Mouse (Mus musculus) megakaryocyte, embryonic 14.5 days (primary cell): ENCODE results near the gene Necap1.

Experiments
- FLI1 ChIP-seq: IDR thresholded peaks from 2 replicates; pipeline ENCODE4 v1.6.1; 2012; ENCODE audit warnings: low read length, inconsistent platforms, mixed read lengths
- GATA1 ChIP-seq: IDR thresholded peaks from 3 replicates; pipeline ENCODE4 v1.6.1; 2012; ENCODE audit warnings: mixed read lengths, low read length, inconsistent platforms, borderline replicate concordance

DNA sequence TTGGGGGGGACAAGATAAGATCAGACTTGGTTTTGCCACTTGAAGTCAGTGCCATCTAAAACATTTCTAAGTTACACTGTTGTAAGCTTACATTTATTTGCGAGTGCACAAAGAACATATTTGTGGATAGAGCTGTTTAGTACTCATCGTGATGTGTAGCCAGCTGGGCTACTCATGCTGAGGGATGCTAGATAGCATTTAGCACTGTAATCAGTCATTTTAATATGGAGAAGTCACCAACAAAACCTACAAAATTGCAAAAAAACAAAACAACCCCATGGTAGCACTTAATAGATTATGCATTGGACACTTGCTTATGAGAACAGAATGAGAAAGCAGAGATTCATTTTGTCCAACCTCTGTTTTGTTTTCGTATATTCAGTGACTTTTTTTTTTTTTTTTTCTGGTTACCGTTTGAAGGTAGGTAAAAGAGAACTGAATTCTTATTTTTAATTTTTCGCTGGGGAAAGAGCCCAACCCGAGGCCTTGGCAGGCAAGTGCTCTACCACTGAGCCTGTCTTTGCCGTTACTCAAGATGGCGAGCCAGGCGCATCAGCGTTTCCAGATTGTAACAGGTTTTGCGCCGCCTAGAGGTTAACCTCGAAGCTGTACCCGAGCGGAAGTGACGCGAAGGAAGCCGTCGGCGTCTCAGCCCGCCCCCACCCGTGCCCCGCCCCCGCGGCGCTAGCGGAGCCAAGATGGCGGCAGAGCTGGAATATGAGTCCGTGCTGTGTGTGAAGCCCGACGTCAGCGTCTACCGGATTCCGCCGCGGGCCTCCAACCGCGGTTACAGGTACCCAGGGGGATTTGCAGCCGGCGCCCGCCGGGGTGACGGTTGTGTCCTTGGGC, at the start of gene Necap1:
- no peak for TF ChIP-seq GATA1
- TF ChIP-seq FLI1: no peak
